Mouse (Mus musculus) gastrocnemius, postnatal 14 days (tissue): Measurements from ENCODE around the gene Txndc12. TPM values are rescaled to one million over a fixed set of nuclear protein-coding genes. Genes with fewer than 3 reads are reported as not detected.

ENCODE experiments used
- DNase-seq: peaks from one replicate; pipeline ENCODE4 v3.0.0; 2021; ENCODE audit warnings: mixed read lengths
- intact Hi-C: fragments of 180-260 bp; cut with DNase I; formaldehyde crosslinking; loops from one replicate; pipeline ENCODE4 v1.15.1; 2025; ENCODE audit warnings: low total_unique reads
- total RNA-seq, 2 experiments: library from RNA; stranded (reverse); gene quantifications; 2 replicates each; pipeline ENCODE4 v1.2.3; 2021

Gene Txndc12
- total RNA-seq, 2 experiments from 2014 or later: 16.9 to 19.2 TPM

- DNase-seq: no peak
- intact Hi-C loops: no loop called here
Observed at GRCm38 (mm10) chr4:108907475-108907874, 73.1 kb downstream of the Txndc12 start.

GRCm38 (mm10) chr4:108909872-108910425 lies 75.5 kb downstream of the Txndc12 start:
- intact Hi-C loops: no loop called here
- no peak for DNase-seq

Other genes with a start within 250 kb of the Txndc12 start
- gene Cc2d1b, start 214.7 kb upstream of the Txndc12 start, total RNA-seq: 10 to 100 TPM; 16.8 to 17.2 TPM
- under 1 TPM; 0.55 to 0.60 TPM for gene 3110021N24Rik, start 115.0 kb upstream of the Txndc12 start, total RNA-seq
- gene Zfyve9, start 53.8 kb upstream of the Txndc12 start, total RNA-seq: 10 to 100 TPM; 26.7 to 27.2 TPM
- 10 to 100 TPM; 59.8 to 67.1 TPM for gene Btf3l4, start 987 bp upstream of the Txndc12 start, total RNA-seq
- gene Kti12, start 13.2 kb downstream of the Txndc12 start, total RNA-seq: 10 to 100 TPM; 16.6 to 21.2 TPM
- under 1 TPM in 1 of 2 experiments, not detected in 1; 0.18 TPM for gene A730015C16Rik, start 14.0 kb downstream of the Txndc12 start, total RNA-seq
- under 1 TPM; 0.25 to 0.47 TPM for gene Rab3b, start 44.5 kb downstream of the Txndc12 start, total RNA-seq
- 10 to 100 TPM; 71.8 to 86.4 TPM for gene Nrd1, start 166.1 kb downstream of the Txndc12 start, total RNA-seq